Mouse (Mus musculus) left cerebral cortex, adult 9 months (tissue): Measurements from ENCODE around the gene Serpinf1.
A peak's percentile ranks its signal among the peaks of the same experiment; 100 is the strongest.
"Not testable (repeated sequence)": the region's sequence is repeated elsewhere in the genome, so short reads cannot be mapped to it uniquely, and the experiment has no call there.

Experiments used
- DNase-seq, 2 experiments: peaks; one replicate each; pipeline ENCODE4 v3.0.0; 2022; ENCODE audit warnings: low spot score in 2 of 2

Gene Serpinf1

GRCm38 (mm10) chr11:75455971-75456370 lies 33.5 kb upstream of the Serpinf1 start:
- not testable (repeated sequence) for DNase-seq

DNA sequence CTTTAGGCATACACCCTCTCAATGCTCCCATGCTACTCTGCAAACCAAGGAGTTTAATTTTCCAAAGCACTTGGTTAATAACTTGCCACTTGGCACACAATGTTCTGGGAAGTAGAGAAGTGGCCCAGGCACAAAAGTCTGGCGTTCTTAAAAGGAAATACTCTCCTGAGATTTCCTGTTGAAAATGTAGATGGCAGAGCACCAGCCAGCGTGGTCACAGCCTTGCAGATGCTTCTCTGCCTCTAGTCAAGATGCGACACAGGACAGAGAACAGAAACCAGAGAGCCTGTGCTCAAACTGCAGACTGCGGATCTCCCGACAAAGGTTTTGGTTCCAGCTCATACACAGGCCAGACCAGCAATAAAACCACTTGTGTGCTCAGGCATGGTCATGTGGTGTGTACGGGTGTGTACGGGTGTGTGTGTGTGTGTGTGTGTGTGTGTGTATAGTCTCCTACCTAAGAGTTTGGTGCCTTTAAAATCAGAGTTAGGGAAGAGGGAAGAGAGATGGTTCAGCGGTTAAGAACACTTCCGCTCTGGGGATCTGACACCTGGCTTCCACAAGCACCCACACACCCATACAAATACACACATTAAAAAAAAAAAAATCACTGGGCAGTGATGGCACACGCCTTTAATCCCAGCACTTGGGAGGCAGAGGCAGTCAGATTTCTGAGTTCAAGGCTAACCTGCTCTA lies 32.7 kb upstream of the Serpinf1 start:
- DNase-seq, result no peak

- DNase-seq, result peak in 1 of 2 experiments; percentile 88
Observed at GRCm38 (mm10) chr11:75453991-75454930, 31.8 kb upstream of the Serpinf1 start, which contains the start of gene Wdr81. TSS of gene Wdr81 (minus strand) at chr11:75454717.

DNA sequence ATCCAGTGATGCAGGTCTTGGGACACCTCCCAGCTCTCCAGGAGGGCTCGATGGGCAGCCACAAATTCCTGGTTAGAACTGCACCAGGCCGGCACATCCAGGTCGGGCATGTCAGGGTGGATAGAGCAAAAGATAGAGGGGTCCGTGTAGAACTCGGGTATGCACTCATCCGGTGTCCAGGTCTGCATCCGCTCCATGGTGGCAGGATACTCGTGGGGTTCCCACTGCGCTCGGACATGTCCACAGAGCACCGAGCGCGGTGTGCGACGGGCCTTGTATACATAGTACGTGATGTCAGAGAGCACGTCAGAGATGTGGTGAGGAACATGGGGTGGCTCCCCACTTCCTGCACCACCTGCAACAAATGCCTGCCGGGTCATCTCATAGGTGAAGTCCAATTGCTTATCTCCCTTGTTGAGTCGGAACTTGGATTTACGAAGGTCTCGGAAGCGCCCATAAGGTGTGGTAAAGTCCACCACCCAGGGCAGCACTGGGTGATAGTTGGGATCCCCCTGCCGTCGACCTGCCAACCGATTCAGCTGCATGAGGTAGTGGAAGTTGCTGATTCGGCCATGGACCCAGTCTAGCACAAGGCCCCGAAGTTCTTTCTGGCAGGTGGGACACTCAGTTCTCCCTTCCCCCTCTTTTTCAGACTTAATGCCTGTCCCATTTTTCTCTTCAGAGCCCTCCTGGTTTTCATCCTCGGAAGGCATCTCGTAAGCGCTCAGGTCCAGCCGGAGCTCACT lies 30.5 kb upstream of the Serpinf1 start:
- DNase-seq, result no peak

GRCm38 (mm10) chr11:75452081-75452480 lies 29.6 kb upstream of the Serpinf1 start:
- no peak for DNase-seq

GRCm38 (mm10) chr11:75450936-75451335 lies 28.4 kb upstream of the Serpinf1 start:
- DNase-seq, result no peak

- no peak for DNase-seq
Observed at GRCm38 (mm10) chr11:75450304-75450908, 27.9 kb upstream of the Serpinf1 start.

- DNase-seq, result no peak
Observed at GRCm38 (mm10) chr11:75449695-75450094, 27.2 kb upstream of the Serpinf1 start.

GRCm38 (mm10) chr11:75448575-75448974 lies 26.1 kb upstream of the Serpinf1 start:
- DNase-seq, result no peak

GRCm38 (mm10) chr11:75443711-75444110 lies 21.2 kb upstream of the Serpinf1 start:
- no peak for DNase-seq

- no peak for DNase-seq
Observed at GRCm38 (mm10) chr11:75441601-75442000, 19.1 kb upstream of the Serpinf1 start.

GRCm38 (mm10) chr11:75441034-75441433 lies 18.5 kb upstream of the Serpinf1 start:
- DNase-seq, result no peak

- no peak for DNase-seq
Observed at GRCm38 (mm10) chr11:75439951-75440350, 17.4 kb upstream of the Serpinf1 start.

- no peak for DNase-seq
Observed at GRCm38 (mm10) chr11:75439363-75439762, 16.9 kb upstream of the Serpinf1 start, which contains the start of gene Serpinf2. TSS of gene Serpinf2 (minus strand) at chr11:75439591.

GRCm38 (mm10) chr11:75438804-75439203 lies 16.3 kb upstream of the Serpinf1 start:
- no peak for DNase-seq

DNA sequence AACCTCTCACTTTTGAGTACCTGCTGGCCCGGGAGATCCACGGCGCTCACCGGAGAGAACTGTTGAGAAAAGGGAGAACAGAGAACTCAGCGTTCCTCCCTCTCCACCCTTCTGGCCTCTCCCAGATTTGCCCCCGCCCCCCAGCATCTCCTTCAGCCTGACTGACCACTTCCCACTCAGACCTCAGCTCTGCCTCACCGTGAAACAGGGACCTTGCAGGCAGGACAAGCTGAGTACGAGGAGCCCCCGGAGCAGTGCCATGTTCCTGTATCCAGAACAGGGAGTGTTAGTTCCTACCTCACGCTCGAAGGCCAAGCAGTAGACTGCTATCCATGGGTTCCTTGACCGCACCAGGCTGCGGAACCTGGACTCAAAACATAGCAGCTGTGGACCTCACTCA lies 15.7 kb upstream of the Serpinf1 start:
- no peak for DNase-seq

DNA sequence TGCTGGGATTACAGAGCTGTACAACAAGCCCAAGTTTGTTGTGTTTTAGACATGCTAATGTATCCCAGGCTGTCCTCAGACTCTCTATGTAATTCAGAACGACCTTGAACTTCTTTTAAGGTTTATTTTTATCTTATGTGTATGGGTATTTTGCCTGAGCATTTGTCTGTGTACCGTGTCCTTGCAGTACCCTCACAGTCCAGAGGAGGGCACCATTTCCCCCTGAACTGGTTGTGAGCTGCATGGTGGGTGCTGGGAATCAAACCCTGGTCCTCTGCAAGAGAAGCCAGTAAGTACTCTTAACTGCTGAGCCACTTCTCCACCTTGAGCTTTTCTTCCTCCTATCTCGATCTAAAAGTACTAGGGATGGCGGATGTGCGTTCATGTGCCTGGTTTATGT lies 11.6 kb upstream of the Serpinf1 start:
- DNase-seq, result no peak

GRCm38 (mm10) chr11:75431307-75431706 lies 8.8 kb upstream of the Serpinf1 start:
- DNase-seq, result peak; percentile 65 to 69

GRCm38 (mm10) chr11:75429019-75429705 lies 6.7 kb upstream of the Serpinf1 start:
- DNase-seq, result no peak

DNA sequence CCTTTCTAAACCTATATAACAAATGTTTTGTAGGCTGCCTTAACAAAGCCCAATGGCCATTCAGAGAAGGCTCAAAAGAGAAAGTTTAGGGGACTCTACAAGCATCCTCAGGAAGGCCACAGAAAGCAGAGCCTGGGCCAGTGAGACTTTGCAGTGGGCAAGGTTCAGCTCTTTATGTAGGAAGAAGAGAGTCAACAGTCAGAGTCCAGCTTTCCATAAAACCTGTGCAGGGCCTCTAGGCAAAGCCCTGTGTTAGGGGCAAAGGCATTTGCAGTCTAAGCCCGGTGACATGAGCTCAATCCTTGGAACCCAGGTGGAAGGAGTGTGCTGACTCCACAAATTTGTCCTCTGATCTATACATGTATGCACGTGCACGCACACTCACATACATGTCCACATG lies 2.0 kb upstream of the Serpinf1 start:
- DNase-seq, result no peak

DNA sequence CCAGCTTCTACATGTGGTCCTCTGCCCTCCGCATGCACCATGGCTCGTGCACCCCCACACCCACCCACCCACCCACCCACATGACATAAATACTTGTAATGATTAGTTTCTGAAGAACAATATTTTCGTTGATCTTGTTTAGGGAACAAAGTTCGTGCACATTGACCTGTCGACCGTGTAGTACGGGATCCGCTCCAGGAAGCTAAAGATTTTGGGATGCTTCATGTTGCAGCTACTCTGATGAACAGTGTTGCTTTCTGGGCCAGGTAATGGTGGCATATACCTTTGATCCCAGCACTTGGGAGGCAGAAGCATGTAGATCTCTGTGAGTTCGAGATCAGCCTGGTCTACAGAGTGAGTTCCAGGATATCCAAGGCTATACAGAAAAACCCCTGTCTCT lies 1.5 kb upstream of the Serpinf1 start:
- no peak for DNase-seq
